Mouse (Mus musculus): ENCODE measurements around the gene AI464131.

GRCm38 (mm10) chr4:41526553-41526952, 23.7 kb upstream of the AI464131 start:
- TF ChIP-seq CTCF (IDR thresholded peaks at IDR 0.05; ENCODE audit: control insufficient read depth, insufficient read depth, low read length) = no peak
- no peak for TF ChIP-seq POLR2A (IDR thresholded peaks at IDR 0.05; ENCODE audit: borderline replicate concordance, control insufficient read depth, low read depth, low read length)
